Mouse (Mus musculus) lung, embryonic 14.5 days (tissue): ENCODE measurements at regions not wholly inside any gene's neighbourhood (a gene's known extent, or its start where the extent isn't known, plus 50 kb on each side); places are given as distances from the start of the nearest gene placed in this dataset.

Source experiments
- ATAC-seq: fragments of 200-750 bp; cut with Nextera tagmentation; 2 replicates; pipeline ENCODE4 v1.8.0; 2017; ENCODE audit warnings: mild to moderate bottlenecking, moderate TSS enrichment, moderate library complexity; ENCODE audit not compliant: insufficient read depth
- DNase-seq: peaks from one replicate; pipeline ENCODE4 v3.0.0-alpha.2; 2015
- H3K27ac ChIP-seq: fragments of 300-500 bp; sonication (generic); 2 replicates; pipeline ENCODE4 v1.5.1; 2014; ENCODE audit warnings: low read depth, mild to moderate bottlenecking, moderate library complexity
- H3K27me3 ChIP-seq: fragments of 300-500 bp; sonication (generic); 2 replicates; pipeline ENCODE4 v1.6.1; 2014; ENCODE audit warnings: low read length, control low read depth; ENCODE audit not compliant: insufficient read depth
- H3K36me3 ChIP-seq: fragments of 300-500 bp; sonication (generic); 2 replicates; pipeline ENCODE4 v1.6.1; 2014; ENCODE audit warnings: control low read depth; ENCODE audit not compliant: insufficient read depth
- H3K4me1 ChIP-seq: fragments of 300-500 bp; sonication (generic); 2 replicates; pipeline ENCODE4 v1.6.1; 2014; ENCODE audit warnings: antibody characterized with exemption, control low read depth; ENCODE audit not compliant: insufficient read depth
- H3K4me2 ChIP-seq: fragments of 300-500 bp; sonication (generic); 2 replicates; pipeline ENCODE4 v1.6.1; 2014; ENCODE audit warnings: mild to moderate bottlenecking
- H3K4me3 ChIP-seq: fragments of 300-500 bp; sonication (generic); 2 replicates; pipeline ENCODE4 v1.5.1; 2014; ENCODE audit warnings: low read depth, low read length
- H3K9ac ChIP-seq: fragments of 300-500 bp; sonication (generic); 2 replicates; pipeline ENCODE4 v1.6.1; 2014
- H3K9me3 ChIP-seq: fragments of 300-500 bp; sonication (generic); 2 replicates; pipeline ENCODE4 v1.6.1; 2016; ENCODE audit warnings: low read depth, low read length, control low read depth
- CTCF ChIP-seq: IDR thresholded peaks from 2 replicates; pipeline ENCODE4 v1.5.1; 2016; ENCODE audit warnings: antibody characterized with exemption, low read depth
- WGBS: fragments of 180-500 bp; shearing (Covaris S2); extraction: QIAGEN DNeasy Blood & Tissue Kit; methylation state at CpG from one replicate; pipeline ENCODE4 v1.1.7; 2014; 5-methylcytosine and 5-hydroxymethylcytosine counted together

DNA sequence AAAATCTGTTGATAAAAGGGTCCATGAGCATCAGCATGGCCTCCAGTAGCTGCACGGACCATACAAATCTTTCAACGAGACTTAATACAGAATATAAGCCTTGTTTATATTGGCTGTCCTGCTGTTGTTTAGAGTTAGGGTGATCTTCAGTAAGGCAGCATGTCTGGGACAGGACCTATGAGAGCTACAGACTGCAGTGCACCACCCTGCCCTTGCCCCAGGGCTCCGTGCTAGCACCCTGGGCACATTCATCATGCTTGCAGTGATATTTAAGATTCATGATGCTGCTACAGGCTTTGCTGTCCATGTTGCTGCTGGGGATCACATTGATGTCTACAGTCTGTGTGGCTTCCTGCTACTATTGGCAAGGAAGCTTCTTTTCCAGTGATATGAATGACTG lies 288.8 kb upstream of the Tyrp1 start:
- no peaks in the 10 kb centered on the region for H3K27me3 ChIP-seq
- no peak overlapping the region for H3K27ac ChIP-seq
- H3K36me3 ChIP-seq = no peaks in the 10 kb centered on the region
- no peaks in the 10 kb centered on the region for H3K4me1 ChIP-seq
- no peak for DNase-seq
- H3K9ac ChIP-seq = no peak overlapping the region
- no peak overlapping the region for H3K4me3 ChIP-seq
- no peaks in the 10 kb centered on the region for H3K9me3 ChIP-seq
- WGBS = 50% methylated on average over 3 of the region's 3 CpGs
- TF ChIP-seq CTCF = no peak
- no peak for ATAC-seq
- H3K4me2 ChIP-seq = no peak overlapping the region

- no peak for ATAC-seq
- WGBS = 67% methylated on average over 4 of the region's 4 CpGs
Observed at GRCm38 (mm10) chr4:80589438-80589837, 244.5 kb upstream of the Tyrp1 start.

DNA sequence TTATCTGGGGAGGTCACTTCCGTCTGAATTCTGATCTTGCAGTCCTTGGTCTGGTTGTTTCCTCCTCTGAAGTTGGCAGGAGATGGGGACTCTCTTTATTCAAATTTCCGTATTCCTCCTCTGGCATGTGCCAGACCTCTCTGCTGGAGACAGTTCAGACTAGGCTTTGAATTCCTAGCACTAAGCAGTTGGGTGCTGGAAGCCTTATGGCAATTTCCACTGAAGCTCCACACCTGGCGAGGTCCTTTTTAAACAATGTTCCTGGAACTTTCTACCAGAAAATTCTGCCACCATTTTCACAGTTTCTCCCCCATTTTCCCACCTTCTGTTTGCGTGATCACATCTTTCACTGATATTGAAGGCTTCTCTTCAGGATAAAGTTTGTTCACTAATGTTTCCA lies 205.7 kb upstream of the Tyrp1 start:
- no peak for TF ChIP-seq CTCF
- 60% methylated on average over 4 of the region's 4 CpGs for WGBS

More at GRCm38 (mm10) chr4:80589438-80589837, 244.5 kb upstream of the Tyrp1 start:
- H3K36me3 ChIP-seq = no peaks in the 10 kb centered on the region
- H3K4me1 ChIP-seq = no peaks in the 10 kb centered on the region
- H3K27ac ChIP-seq = no peak overlapping the region
- H3K4me2 ChIP-seq = no peak overlapping the region
- TF ChIP-seq CTCF = no peak
- H3K9ac ChIP-seq = no peak overlapping the region
- H3K27me3 ChIP-seq = no peaks in the 10 kb centered on the region
- DNase-seq = no peak
- H3K4me3 ChIP-seq = no peak overlapping the region
- no peaks in the 10 kb centered on the region for H3K9me3 ChIP-seq

DNA sequence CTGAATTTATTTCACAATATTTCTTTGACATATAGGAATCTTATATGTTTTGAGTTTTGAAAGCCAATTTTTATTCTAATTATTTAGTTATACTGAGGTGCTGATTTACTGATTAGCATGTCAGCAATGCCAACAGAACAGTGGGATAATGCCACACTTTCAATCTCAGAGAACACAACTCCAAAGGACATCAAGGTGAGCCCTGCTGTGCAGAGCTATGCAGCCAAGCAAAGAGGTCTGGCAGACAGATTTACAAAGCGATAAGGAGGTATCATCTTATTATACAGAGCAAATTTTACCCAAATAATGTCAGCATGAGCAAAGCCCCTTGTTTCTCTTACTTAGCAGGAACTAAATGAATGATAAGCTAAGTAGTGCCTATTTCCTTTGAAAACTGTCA lies 204.7 kb upstream of the Tyrp1 start:
- 54% methylated on average over 1 of the region's 1 CpGs for WGBS
- DNase-seq (no peak), ATAC-seq (no peak)
- TF ChIP-seq CTCF = no peak
- Histone ChIP-seq H3K36me3 (no peaks in the 10 kb centered on the region), H3K9me3 (no peaks in the 10 kb centered on the region), H3K9ac (no peak overlapping the region), H3K4me2 (no peak overlapping the region), H3K4me1 (no peaks in the 10 kb centered on the region), H3K27me3 (no peaks in the 10 kb centered on the region), H3K4me3 (no peak overlapping the region), H3K27ac (no peak overlapping the region)

More for the DNA sequence above, 205.7 kb upstream of the Tyrp1 start:
- H3K27ac ChIP-seq = no peak overlapping the region
- no peak overlapping the region for H3K4me3 ChIP-seq
- H3K36me3 ChIP-seq = no peaks in the 10 kb centered on the region
- no peaks in the 10 kb centered on the region for H3K4me1 ChIP-seq
- H3K9me3 ChIP-seq = no peaks in the 10 kb centered on the region
- no peaks in the 10 kb centered on the region for H3K27me3 ChIP-seq
- H3K4me2 ChIP-seq = no peak overlapping the region
- no peak for ATAC-seq
- H3K9ac ChIP-seq = no peak overlapping the region
- no peak for DNase-seq

GRCm38 (mm10) chr4:80630260-80630659 lies 203.7 kb upstream of the Tyrp1 start:
- H3K27me3 ChIP-seq = no peaks in the 10 kb centered on the region
- no peaks in the 10 kb centered on the region for H3K4me1 ChIP-seq
- H3K4me3 ChIP-seq = no peak overlapping the region
- H3K9me3 ChIP-seq = no peaks in the 10 kb centered on the region
- no peak overlapping the region for H3K9ac ChIP-seq
- ATAC-seq (no peak), DNase-seq (no peak)
- H3K36me3 ChIP-seq = no peaks in the 10 kb centered on the region
- H3K27ac ChIP-seq = no peak overlapping the region
- TF ChIP-seq CTCF = no peak
- H3K4me2 ChIP-seq = no peak overlapping the region

DNA sequence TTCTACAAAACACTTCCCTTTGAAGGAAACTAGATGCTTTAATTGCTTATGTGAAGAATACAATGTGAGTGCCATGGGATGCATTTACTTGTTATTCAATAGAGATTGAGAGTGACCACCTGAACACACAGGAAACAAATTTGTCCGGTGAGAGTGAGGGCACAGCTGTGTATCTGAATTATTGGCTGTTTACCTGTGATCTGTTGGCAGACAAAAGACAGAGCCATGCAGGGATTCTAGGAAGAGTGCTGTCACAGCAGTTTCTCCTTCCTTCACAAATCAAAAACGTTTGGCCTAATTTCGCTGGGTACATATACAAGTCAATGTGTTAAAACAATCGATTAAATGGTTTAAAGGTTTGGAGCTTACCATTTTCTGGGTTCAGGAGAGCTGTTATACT lies 202.9 kb upstream of the Tyrp1 start:
- no peak for ATAC-seq

GRCm38 (mm10) chr4:80631441-80631840 lies 202.5 kb upstream of the Tyrp1 start:
- no peaks in the 10 kb centered on the region for H3K9me3 ChIP-seq
- no peak overlapping the region for H3K27ac ChIP-seq
- DNase-seq = no peak
- H3K36me3 ChIP-seq = no peaks in the 10 kb centered on the region
- WGBS = 68% methylated on average over 4 of the region's 4 CpGs
- H3K4me2 ChIP-seq = no peak overlapping the region
- TF ChIP-seq CTCF = no peak
- no peak for ATAC-seq
- no peak overlapping the region for H3K9ac ChIP-seq
- H3K27me3 ChIP-seq = no peaks in the 10 kb centered on the region
- H3K4me1 ChIP-seq = no peaks in the 10 kb centered on the region
- no peak overlapping the region for H3K4me3 ChIP-seq

More for the DNA sequence above, 202.9 kb upstream of the Tyrp1 start:
- TF ChIP-seq CTCF = no peak
- H3K36me3 ChIP-seq = no peaks in the 10 kb centered on the region
- H3K27ac ChIP-seq = no peak overlapping the region
- H3K4me3 ChIP-seq = no peak overlapping the region
- H3K27me3 ChIP-seq = no peaks in the 10 kb centered on the region
- H3K9ac ChIP-seq = no peak overlapping the region
- H3K4me2 ChIP-seq = no peak overlapping the region
- H3K4me1 ChIP-seq = no peaks in the 10 kb centered on the region
- H3K9me3 ChIP-seq = no peaks in the 10 kb centered on the region
- DNase-seq = no peak
- WGBS = 62% methylated on average over 4 of the region's 4 CpGs

DNA sequence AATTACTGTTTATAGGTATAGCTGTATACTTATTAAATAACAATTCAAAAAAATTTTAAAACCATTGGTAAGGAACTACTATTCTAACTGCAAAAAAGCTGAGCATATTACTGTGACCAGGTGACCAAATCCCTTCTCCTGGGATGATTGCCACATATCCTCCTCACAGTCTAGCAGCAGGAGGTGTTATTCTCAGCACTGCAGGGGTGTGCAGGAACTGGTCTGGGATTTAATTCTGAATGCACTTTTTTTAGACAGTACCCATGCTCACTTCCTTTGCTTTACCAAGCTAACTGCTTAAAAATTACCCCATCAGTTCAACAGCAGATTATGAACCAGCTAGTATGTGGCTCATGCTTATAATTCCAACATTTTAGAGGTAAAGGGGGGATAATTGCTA lies 195.5 kb upstream of the Tyrp1 start:
- Histone ChIP-seq H3K27me3 (no peaks in the 10 kb centered on the region), H3K36me3 (no peaks in the 10 kb centered on the region), H3K4me1 (no peaks in the 10 kb centered on the region), H3K9ac (no peak overlapping the region), H3K9me3 (no peaks in the 10 kb centered on the region), H3K4me3 (no peak overlapping the region), H3K4me2 (no peak overlapping the region), H3K27ac (no peak overlapping the region)
- no peak for ATAC-seq
- no peak for DNase-seq
- no peak for TF ChIP-seq CTCF
